Mouse (Mus musculus): ENCODE results near the gene Hacd2.

DNA sequence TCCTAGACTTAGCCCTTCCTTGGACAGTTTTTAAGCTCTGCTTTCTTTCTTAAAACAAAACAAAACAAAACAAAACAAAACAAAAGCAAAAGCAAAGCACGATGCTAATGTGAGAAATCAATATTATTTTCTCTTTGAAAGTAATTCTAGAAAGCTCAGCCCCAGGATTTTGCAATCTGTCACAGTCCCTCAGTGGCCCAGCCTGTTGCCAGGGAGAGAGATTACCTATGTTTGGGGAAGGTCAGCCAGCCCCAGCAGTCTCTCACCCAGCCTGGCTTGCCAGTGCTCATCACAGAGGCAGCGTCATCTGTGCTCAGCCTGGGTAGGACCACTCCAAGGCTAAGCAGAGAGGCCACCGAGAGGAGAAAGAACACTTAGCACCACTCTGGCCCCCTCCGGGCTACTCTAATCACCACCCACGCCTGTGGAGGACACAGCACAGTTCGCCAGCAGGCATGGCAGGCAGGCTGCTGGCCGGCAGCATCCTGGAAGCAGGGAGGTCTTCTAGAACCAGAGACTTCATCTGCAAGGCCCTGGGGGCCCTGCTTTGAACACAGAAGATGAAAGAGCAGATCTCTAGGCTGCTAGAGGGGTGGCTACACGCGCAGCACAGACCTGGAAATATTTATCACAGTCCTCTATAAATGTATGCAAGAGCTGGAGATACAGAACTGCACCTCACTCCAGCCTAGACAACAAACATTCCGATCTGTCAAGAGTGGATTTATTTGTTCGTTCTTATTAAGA lies 117.8 kb downstream of the Hacd2 start:
- TF ChIP-seq CTCF (IDR thresholded peaks at IDR 0.05; ENCODE audit: low read depth, low read length) (no peak), POLR2A (IDR thresholded peaks at IDR 0.05; ENCODE audit: insufficient read depth, low read length) (no peak), EP300 (IDR thresholded peaks at IDR 0.05; ENCODE audit: insufficient read depth, low read depth, low read length) (no peak)

Measured in ES-Bruce4 (cell line).